Mouse (Mus musculus): ENCODE results near the gene Sdr39u1.

- no peak for TF ChIP-seq CTCF (conservative IDR thresholded peaks at IDR 0.05; ENCODE audit: low read length)
- no peak for TF ChIP-seq NANOG (IDR thresholded peaks at IDR 0.05; ENCODE audit: borderline replicate concordance, low read length)
- TF ChIP-seq POU5F1 (IDR thresholded peaks at IDR 0.05; ENCODE audit: borderline replicate concordance, low read length): no peak
Measured at GRCm38 (mm10) chr14:55926847-55927246, 26.8 kb upstream of the Sdr39u1 start.

Data from E14TG2a.4 (cell line).